ENCODE assay signal across 12 mouse cellular contexts in genomic region chr2:126606061-126606687, GRCm38 (mm10). TPM values are rescaled to one million over a fixed set of nuclear protein-coding genes. Genes with fewer than 3 reads are reported as not detected.
DNase-seq lines count a peak whose midpoint lies in the region; ATAC-seq lines count a peak whose summit lies in the region.
"Had no signal": no experiment of that assay in that cellular context is flagged by ENCODE, and none has a peak within 500 bp of the region (broad histone marks: within the 10 kb centered on the region; RNA-seq: fewer than 3 reads in every experiment).

No protein-coding gene starts in this region.

- DNase-seq in frontal cortex, postnatal 14 days (ENCODE audit: low spot score in 2 of 2): no peak
- peak; percentile 47 for DNase-seq in testis, postnatal 14 days (ENCODE audit: low spot score)
- DNase-seq in testis, postnatal 10 days (ENCODE audit: low spot score): no peak
- peak; percentile 90 for DNase-seq in naive thymus-derived CD4-positive, alpha-beta T cell, adult 2 months (ENCODE audit: low read depth)
- DNase-seq in thymus, postnatal 4 days: peak; percentile 30
- DNase-seq in gastrocnemius, adult 18-20 months (ENCODE audit: low spot score): no peak
- no peak for DNase-seq in urinary bladder, postnatal 25 days (ENCODE audit: low spot score)
- DNase-seq: cerebellum, adult 9-11 months; gastrocnemius, postnatal 10 days; kidney, adult 9 months had no signal

- ATAC-seq in frontal cortex, adult (ENCODE audit: low TSS enrichment): peak; percentile 72
- ATAC-seq: forebrain, embryonic 13.5 days had no signal

RNA-seq across cellular contexts. Expression of gene Hdc, which starts 12.9 kb away (rescaled TPM):
- under 1 TPM; 0.68 to 0.69 TPM for total RNA-seq in gastrocnemius, adult 18-20 months (2021)

RNA-seq across cellular contexts. Expression of gene Slc27a2, which starts 54.0 kb away (rescaled TPM):
- total RNA-seq in gastrocnemius, adult 18-20 months (2021): under 1 TPM; 0.66 to 0.78 TPM

Comparison
In these comparisons a context has a peak if more than half of its experiments do, and no peak if none do; other contexts are left out.
1. DNase-seq: peak in testis, postnatal 14 days (single experiment), naive thymus-derived CD4-positive, alpha-beta T cell, adult 2 months (single experiment) and thymus, postnatal 4 days (single experiment); none in frontal cortex, postnatal 14 days (0 of 2), testis, postnatal 10 days (single experiment), gastrocnemius, adult 18-20 months (single experiment) and urinary bladder, postnatal 25 days (single experiment).